Mouse (Mus musculus): ENCODE results near the gene Proser2.
"Not testable (repeated sequence)": the region's sequence is repeated elsewhere in the genome, so short reads cannot be mapped to it uniquely, and the experiment has no call there.

Proser2 gene

GRCm38 (mm10) chr2:6128881-6129280 lies 1.1 kb downstream of the Proser2 start:
- peak in 1 of 2 experiments; percentile 40 for DNase-seq (ENCODE audit: inconsistent age in 2 of 2, low spot score in 1 of 2)

GRCm38 (mm10) chr2:6128136-6128805 lies 1.7 kb downstream of the Proser2 start:
- DNase-seq (ENCODE audit: inconsistent age in 2 of 2, low spot score in 1 of 2), result peak in 1 of 2 experiments; percentile 43

GRCm38 (mm10) chr2:6123046-6123445 lies 7.0 kb downstream of the Proser2 start:
- DNase-seq (ENCODE audit: inconsistent age in 2 of 2, low spot score in 1 of 2), result peak; percentile 73 to 82

GRCm38 (mm10) chr2:6121091-6121490 lies 8.9 kb downstream of the Proser2 start:
- no peak for DNase-seq (ENCODE audit: inconsistent age in 2 of 2, low spot score in 1 of 2)

- DNase-seq (ENCODE audit: inconsistent age in 2 of 2, low spot score in 1 of 2), result peak; percentile 89 to 93
These were observed 11.8 kb downstream of the Proser2 start for GRCm38 (mm10) chr2:6118246-6118645.

GRCm38 (mm10) chr2:6113792-6114191 lies 16.2 kb downstream of the Proser2 start:
- DNase-seq (ENCODE audit: inconsistent age in 2 of 2, low spot score in 1 of 2), result peak in 1 of 2 experiments; percentile 7

- DNase-seq (ENCODE audit: inconsistent age in 2 of 2, low spot score in 1 of 2), result peak in 1 of 2 experiments; percentile 49
These were observed 17.4 kb downstream of the Proser2 start for GRCm38 (mm10) chr2:6112619-6113018.

- DNase-seq (ENCODE audit: inconsistent age in 2 of 2, low spot score in 1 of 2), result peak in 1 of 2 experiments; percentile 1
These were observed 24.6 kb downstream of the Proser2 start for GRCm38 (mm10) chr2:6105437-6105836.

GRCm38 (mm10) chr2:6100755-6101154 lies 29.3 kb downstream of the Proser2 start:
- DNase-seq (ENCODE audit: inconsistent age in 2 of 2, low spot score in 1 of 2), result peak in 1 of 2 experiments; percentile 10

GRCm38 (mm10) chr2:6100027-6100749 lies 29.8 kb downstream of the Proser2 start:
- no peak for DNase-seq (ENCODE audit: inconsistent age in 2 of 2, low spot score in 1 of 2)

- DNase-seq (ENCODE audit: inconsistent age in 2 of 2, low spot score in 1 of 2), result no peak
These were observed 30.6 kb downstream of the Proser2 start for GRCm38 (mm10) chr2:6099443-6099842.

- DNase-seq (ENCODE audit: inconsistent age in 2 of 2, low spot score in 1 of 2), result peak in 1 of 2 experiments; percentile 9
These were observed 31.1 kb downstream of the Proser2 start for GRCm38 (mm10) chr2:6098924-6099323.

GRCm38 (mm10) chr2:6097113-6097716 lies 32.8 kb downstream of the Proser2 start:
- DNase-seq (ENCODE audit: inconsistent age in 2 of 2, low spot score in 1 of 2), result peak in 1 of 2 experiments; percentile 2

- not testable (repeated sequence) for DNase-seq (ENCODE audit: inconsistent age in 2 of 2, low spot score in 1 of 2)
These were observed 40.1 kb downstream of the Proser2 start for GRCm38 (mm10) chr2:6089941-6090340.

GRCm38 (mm10) chr2:6087151-6087550 lies 42.9 kb downstream of the Proser2 start:
- peak; percentile 70 to 88 for DNase-seq (ENCODE audit: inconsistent age in 2 of 2, low spot score in 1 of 2)

GRCm38 (mm10) chr2:6085622-6086530 lies 44.1 kb downstream of the Proser2 start:
- DNase-seq (ENCODE audit: inconsistent age in 2 of 2, low spot score in 1 of 2), result no peak

GRCm38 (mm10) chr2:6083696-6084095 lies 46.3 kb downstream of the Proser2 start:
- DNase-seq (ENCODE audit: inconsistent age in 2 of 2, low spot score in 1 of 2), result peak in 1 of 2 experiments; percentile 81

- DNase-seq (ENCODE audit: inconsistent age in 2 of 2, low spot score in 1 of 2), result no peak
These were observed 47.4 kb downstream of the Proser2 start for GRCm38 (mm10) chr2:6082615-6083014.

- peak in 1 of 2 experiments; percentile 2 for DNase-seq (ENCODE audit: inconsistent age in 2 of 2, low spot score in 1 of 2)
These were observed 48.9 kb downstream of the Proser2 start for GRCm38 (mm10) chr2:6081108-6081507.

- DNase-seq (ENCODE audit: inconsistent age in 2 of 2, low spot score in 1 of 2), result peak in 1 of 2 experiments; percentile 2
These were observed 50.0 kb downstream of the Proser2 start for GRCm38 (mm10) chr2:6080037-6080436.

- no peak for DNase-seq (ENCODE audit: inconsistent age in 2 of 2, low spot score in 1 of 2)
These were observed 54.5 kb downstream of the Proser2 start for GRCm38 (mm10) chr2:6075530-6075896.

Measured in adrenal gland, adult (tissue).